Mouse (Mus musculus) limb, embryonic 15.5 days (tissue): ENCODE measurements around the gene Slc25a3. TPM values are rescaled to one million over a fixed set of nuclear protein-coding genes. Genes with fewer than 3 reads are reported as not detected.
A peak's percentile ranks its signal among the peaks of the same experiment; 100 is the strongest.

Source experiments
- ATAC-seq: fragments of 200-750 bp; cut with Nextera tagmentation; 2 replicates; pipeline ENCODE4 v1.8.0; 2017; ENCODE audit warnings: low read depth, moderate TSS enrichment; ENCODE audit not compliant: insufficient number of reproducible peaks, low FRiP score, low TSS enrichment
- H3K27ac ChIP-seq: fragments of 300-500 bp; sonication (generic); 2 replicates; pipeline ENCODE4 v1.5.1; 2015; ENCODE audit warnings: moderate library complexity, mild to moderate bottlenecking, inconsistent platforms
- H3K27me3 ChIP-seq: fragments of 300-500 bp; sonication (generic); 2 replicates; pipeline ENCODE4 v1.6.1; 2015; ENCODE audit warnings: inconsistent platforms
- H3K36me3 ChIP-seq: fragments of 300-500 bp; sonication (generic); 2 replicates; pipeline ENCODE4 v1.6.1; 2015; ENCODE audit warnings: inconsistent platforms
- H3K4me1 ChIP-seq: fragments of 300-500 bp; sonication (generic); 2 replicates; pipeline ENCODE4 v1.6.1; 2015; ENCODE audit warnings: inconsistent platforms
- H3K4me2 ChIP-seq: fragments of 300-500 bp; sonication (generic); 2 replicates; pipeline ENCODE4 v1.6.1; 2015; ENCODE audit warnings: mild to moderate bottlenecking, inconsistent platforms
- H3K4me3 ChIP-seq: fragments of 300-500 bp; sonication (generic); 2 replicates; pipeline ENCODE4 v1.5.1; 2015; ENCODE audit warnings: mild to moderate bottlenecking, inconsistent platforms
- H3K9ac ChIP-seq: fragments of 300-500 bp; sonication (generic); 2 replicates; pipeline ENCODE4 v1.6.1; 2015; ENCODE audit warnings: inconsistent platforms
- H3K9me3 ChIP-seq: fragments of 300-500 bp; sonication (generic); 2 replicates; pipeline ENCODE4 v1.6.1; 2016; ENCODE audit warnings: inconsistent platforms
- WGBS: fragments of 180-500 bp; shearing (Covaris S2); methylation state at CpG from one replicate; pipeline ENCODE4 v1.1.7; 2015; 5-methylcytosine and 5-hydroxymethylcytosine counted together
- polyA plus RNA-seq: library from polyadenylated mRNA; unstranded; fragments of >200 nt; fragmentation: Nextera tagmentation; extraction: Ambion mirVana; gene quantifications from 2 replicates; pipeline ENCODE4 v1.2.1, GENCODE M21; 2015

The Slc25a3 gene
- polyA plus RNA-seq, 1 experiment from 2014 or later: 396 TPM

GRCm38 (mm10) chr10:91162511-91163163 lies 38.8 kb upstream of the Slc25a3 start:
- H3K4me3 ChIP-seq: no peak overlapping the region
- no peak overlapping the region for H3K4me2 ChIP-seq
- peaks cover 59% of the 10 kb centered on the region for H3K36me3 ChIP-seq
- H3K27me3 ChIP-seq: no peaks in the 10 kb centered on the region
- no peak overlapping the region for H3K9ac ChIP-seq
- H3K27ac ChIP-seq: no peak overlapping the region
- peaks cover 8% of the 10 kb centered on the region for H3K4me1 ChIP-seq
- no peak for ATAC-seq
- 91% methylated on average over 15 of the region's 15 CpGs for WGBS
- H3K9me3 ChIP-seq: no peaks in the 10 kb centered on the region

DNA sequence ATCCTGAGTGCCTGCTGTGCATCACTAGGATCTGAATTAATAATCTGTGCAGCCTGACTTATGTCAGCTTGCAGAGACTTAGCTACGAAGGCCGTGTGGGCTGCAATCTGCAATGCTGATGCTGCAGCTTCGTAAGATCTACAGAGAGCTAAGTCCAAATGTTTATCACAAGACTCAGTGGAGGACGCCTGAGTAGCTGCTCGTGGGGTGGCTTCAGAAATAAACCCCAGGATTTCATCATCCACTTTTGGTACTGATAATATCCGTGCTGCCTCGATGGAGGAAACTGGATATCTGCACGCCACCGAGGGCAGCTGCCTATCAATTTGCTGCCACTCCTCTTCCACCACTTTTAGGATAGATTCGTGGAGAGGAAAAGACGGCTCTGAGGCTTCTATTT lies 38.2 kb upstream of the Slc25a3 start:
- Histone ChIP-seq H3K36me3 (peaks cover 63% of the 10 kb centered on the region), H3K4me3 (no peak overlapping the region), H3K27ac (no peak overlapping the region), H3K4me2 (no peak overlapping the region), H3K9ac (no peak overlapping the region), H3K27me3 (no peaks in the 10 kb centered on the region), H3K4me1 (peaks cover 2% of the 10 kb centered on the region; the same call in 1 of the 2 replicates), H3K9me3 (no peaks in the 10 kb centered on the region)
- ATAC-seq: no peak
- WGBS: 88% methylated on average over 11 of the region's 11 CpGs

GRCm38 (mm10) chr10:91161006-91161405 lies 37.1 kb upstream of the Slc25a3 start:
- peaks cover 71% of the 10 kb centered on the region for H3K36me3 ChIP-seq
- 93% methylated on average over 5 of the region's 5 CpGs for WGBS

GRCm38 (mm10) chr10:91158442-91158841 lies 34.6 kb upstream of the Slc25a3 start:
- Histone ChIP-seq H3K36me3 (peaks cover 82% of the 10 kb centered on the region), H3K27me3 (no peaks in the 10 kb centered on the region), H3K4me2 (no peak overlapping the region), H3K27ac (no peak overlapping the region), H3K4me1 (no peaks in the 10 kb centered on the region), H3K9me3 (no peaks in the 10 kb centered on the region), H3K9ac (no peak overlapping the region), H3K4me3 (no peak overlapping the region)
- 76% methylated on average over 8 of the region's 8 CpGs for WGBS
- ATAC-seq: no peak

More at GRCm38 (mm10) chr10:91161006-91161405, 37.1 kb upstream of the Slc25a3 start:
- Histone ChIP-seq H3K27me3 (no peaks in the 10 kb centered on the region), H3K4me1 (no peaks in the 10 kb centered on the region), H3K4me3 (no peak overlapping the region), H3K9me3 (no peaks in the 10 kb centered on the region), H3K9ac (no peak overlapping the region), H3K4me2 (no peak overlapping the region), H3K27ac (no peak overlapping the region)
- ATAC-seq: no peak

DNA sequence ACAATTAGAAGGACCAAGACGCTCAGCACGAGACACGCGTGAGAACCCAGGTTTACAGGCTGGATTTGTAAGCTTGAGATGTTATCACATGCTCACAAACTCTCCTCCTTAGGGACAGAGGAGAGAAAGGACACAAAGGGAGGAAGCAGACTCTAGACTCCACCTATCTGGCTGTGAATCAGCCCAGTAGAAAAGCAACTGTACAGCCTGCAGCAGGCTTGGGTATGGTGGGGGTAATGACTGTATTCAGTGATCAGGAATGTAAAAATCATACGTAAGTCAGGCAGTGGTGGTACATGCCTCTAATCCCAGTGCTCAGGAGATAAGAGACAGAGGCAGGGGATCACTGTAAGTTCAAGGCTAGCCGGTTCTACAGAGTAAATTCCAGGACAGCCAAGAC lies 32.5 kb upstream of the Slc25a3 start:
- Histone ChIP-seq H3K9ac (no peak overlapping the region), H3K4me3 (no peak overlapping the region), H3K4me2 (no peak overlapping the region), H3K36me3 (peaks cover 78% of the 10 kb centered on the region), H3K27ac (no peak overlapping the region), H3K4me1 (no peaks in the 10 kb centered on the region), H3K27me3 (no peaks in the 10 kb centered on the region), H3K9me3 (no peaks in the 10 kb centered on the region)
- WGBS: 77% methylated on average over 6 of the region's 6 CpGs
- ATAC-seq: no peak

DNA sequence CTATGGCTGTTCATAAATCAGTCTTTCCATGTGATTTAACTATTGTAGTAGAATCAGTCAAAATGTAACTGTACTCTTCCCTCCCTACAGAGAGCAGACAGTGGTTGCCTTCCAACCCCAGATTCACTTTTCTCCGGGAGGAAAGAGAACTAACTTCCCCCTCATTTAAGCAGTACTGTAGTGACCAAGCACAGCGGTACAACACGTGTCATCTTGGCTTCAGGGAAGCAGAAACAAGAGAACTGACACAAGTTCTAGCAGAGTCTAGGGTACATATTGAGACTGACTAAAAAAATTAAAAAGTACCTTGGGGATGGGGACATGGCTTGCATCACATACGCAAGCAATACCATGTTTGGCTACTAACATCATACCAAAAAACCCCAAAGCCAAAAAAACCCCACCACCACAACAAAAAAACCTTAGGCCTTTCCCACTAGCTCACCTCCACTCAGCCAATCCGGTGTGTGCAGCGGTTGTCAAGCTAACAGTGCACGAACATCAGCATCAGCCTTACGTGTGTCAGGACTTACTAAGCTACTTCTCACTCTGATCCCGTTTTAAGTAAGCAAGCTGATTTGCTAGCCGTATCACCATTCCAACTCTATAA lies 30.1 kb upstream of the Slc25a3 start:
- Histone ChIP-seq H3K4me2 (no peak overlapping the region), H3K9me3 (no peaks in the 10 kb centered on the region), H3K4me3 (no peak overlapping the region), H3K27ac (no peak overlapping the region), H3K9ac (no peak overlapping the region), H3K4me1 (no peaks in the 10 kb centered on the region), H3K27me3 (no peaks in the 10 kb centered on the region), H3K36me3 (peaks cover 86% of the 10 kb centered on the region)
- 88% methylated on average over 10 of the region's 10 CpGs for WGBS
- no peak for ATAC-seq

DNA sequence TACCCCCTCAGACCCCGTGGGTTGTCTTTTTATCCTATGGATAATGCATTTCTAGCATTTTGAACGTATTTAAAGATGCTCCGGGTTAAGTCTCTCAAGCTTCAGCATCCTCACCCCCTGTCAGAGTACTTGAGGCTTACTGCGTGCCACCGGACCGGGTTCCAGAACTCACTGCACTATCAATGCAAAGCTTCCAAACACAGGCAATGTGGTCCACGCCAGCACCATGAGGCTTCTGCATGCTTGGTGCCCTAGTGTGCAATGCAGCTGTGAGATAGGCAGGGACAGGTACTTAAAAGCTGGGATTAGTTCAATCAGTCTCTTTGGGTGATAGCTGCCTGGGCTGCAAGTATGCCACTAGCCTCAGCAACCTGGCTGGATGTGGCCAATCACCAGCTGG lies 21.6 kb upstream of the Slc25a3 start:
- ATAC-seq: no peak
- H3K4me3 ChIP-seq: no peak overlapping the region
- H3K4me1 ChIP-seq: peaks cover 2% of the 10 kb centered on the region; the same call in 1 of the 2 replicates
- H3K36me3 ChIP-seq: peaks cover 42% of the 10 kb centered on the region
- no peaks in the 10 kb centered on the region for H3K9me3 ChIP-seq
- H3K27ac ChIP-seq: no peak overlapping the region
- H3K27me3 ChIP-seq: no peaks in the 10 kb centered on the region
- WGBS: 95% methylated on average over 7 of the region's 7 CpGs
- H3K4me2 ChIP-seq: no peak overlapping the region
- no peak overlapping the region for H3K9ac ChIP-seq

GRCm38 (mm10) chr10:91143313-91144230 lies 19.7 kb upstream of the Slc25a3 start:
- Histone ChIP-seq H3K9me3 (no peaks in the 10 kb centered on the region), H3K27me3 (no peaks in the 10 kb centered on the region), H3K4me1 (peaks cover 2% of the 10 kb centered on the region; the same call in 1 of the 2 replicates), H3K27ac (no peak overlapping the region), H3K4me3 (no peak overlapping the region), H3K9ac (no peak overlapping the region), H3K36me3 (peaks cover 25% of the 10 kb centered on the region), H3K4me2 (no peak overlapping the region)
- no peak for ATAC-seq
- 64% methylated on average over 18 of the region's 18 CpGs for WGBS

- Histone ChIP-seq H3K9ac (no peak overlapping the region), H3K27ac (peak overlapping the region; percentile 14; the same call in 1 of the 2 replicates), H3K4me2 (no peak overlapping the region), H3K27me3 (no peaks in the 10 kb centered on the region), H3K4me1 (peaks cover 2% of the 10 kb centered on the region; the same call in 1 of the 2 replicates), H3K4me3 (no peak overlapping the region), H3K36me3 (peaks cover 22% of the 10 kb centered on the region), H3K9me3 (no peaks in the 10 kb centered on the region)
- 60% methylated on average over 10 of the region's 10 CpGs for WGBS
- ATAC-seq: no peak
Observed at GRCm38 (mm10) chr10:91142654-91143191, 18.9 kb upstream of the Slc25a3 start.

- 42% methylated on average over 2 of the region's 2 CpGs for WGBS
- no peak overlapping the region for H3K27ac ChIP-seq
- H3K4me2 ChIP-seq: no peak overlapping the region
- H3K4me1 ChIP-seq: peaks cover 2% of the 10 kb centered on the region; the same call in 1 of the 2 replicates
- no peak for ATAC-seq
- peaks cover 14% of the 10 kb centered on the region for H3K36me3 ChIP-seq
- H3K27me3 ChIP-seq: no peaks in the 10 kb centered on the region
- H3K4me3 ChIP-seq: no peak overlapping the region
- no peak overlapping the region for H3K9ac ChIP-seq
- H3K9me3 ChIP-seq: no peaks in the 10 kb centered on the region
Observed at GRCm38 (mm10) chr10:91141564-91141963, 17.7 kb upstream of the Slc25a3 start.

GRCm38 (mm10) chr10:91139148-91139766 lies 15.4 kb upstream of the Slc25a3 start:
- 90% methylated on average over 14 of the region's 14 CpGs for WGBS
- no peak for ATAC-seq
- Histone ChIP-seq H3K27ac (no peak overlapping the region), H3K9ac (no peak overlapping the region), H3K4me3 (no peak overlapping the region), H3K4me1 (peaks cover 2% of the 10 kb centered on the region; the same call in 1 of the 2 replicates), H3K4me2 (no peak overlapping the region), H3K36me3 (no peaks in the 10 kb centered on the region), H3K27me3 (no peaks in the 10 kb centered on the region), H3K9me3 (no peaks in the 10 kb centered on the region)
